28 mouse cellular contexts compared by ENCODE assay signal in the genomic region with DNA sequence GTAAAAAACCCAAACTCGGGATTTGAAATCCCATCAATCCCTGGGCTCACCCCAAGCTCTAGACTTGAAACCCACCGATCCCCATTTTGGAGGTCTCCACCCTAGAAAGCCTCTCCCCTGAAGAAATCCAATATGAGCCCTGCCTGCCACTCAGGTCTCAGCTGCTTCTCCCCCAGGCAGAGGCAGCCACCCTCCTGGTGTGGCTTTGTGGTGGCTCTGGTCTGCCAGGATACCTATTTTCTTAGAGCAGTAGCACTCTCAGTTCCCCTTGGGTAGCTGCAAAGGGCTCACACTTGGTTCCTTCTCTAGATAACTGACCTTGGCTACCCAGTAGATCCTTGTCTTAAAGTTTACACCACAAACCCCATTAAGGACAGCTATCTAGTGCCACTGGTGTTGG. TPM values are rescaled to one million over a fixed set of nuclear protein-coding genes. Genes with fewer than 3 reads are reported as not detected.
DNase-seq lines count a peak whose midpoint lies in the region; ATAC-seq and TF ChIP-seq lines count a peak whose summit lies in the region.
"Had no signal": no experiment of that assay in that cellular context is flagged by ENCODE, and none has a peak within 500 bp of the region (broad histone marks: within the 10 kb centered on the region; RNA-seq: fewer than 3 reads in every experiment).

No protein-coding gene starts in this region.

- TF ChIP-seq POLR2A in CH12.LX (IDR thresholded peaks at IDR 0.05; ENCODE audit: low read depth, low read length) = no peak

- DNase-seq in CH12.LX (ENCODE audit: extremely low read depth) = peak; percentile 56
- no peak for DNase-seq in liver, embryonic 13.5 days
- peak; percentile 37 for DNase-seq in splenic B cell, adult 2 months (ENCODE audit: low read depth, low spot score)
- no peak for DNase-seq in heart, postnatal 25 days (ENCODE audit: low spot score)
- no peak for DNase-seq in Muller cell, postnatal 12 days (ENCODE audit: inconsistent ontology term)
- DNase-seq: adrenal gland, postnatal 14 days; cerebellum, adult 11 months; cerebellum, adult 9-11 months; heart, postnatal 10 days; layer of hippocampus, postnatal 36 days; lung, adult 18-20 months; lung, postnatal 10 days; retina, postnatal 1 day; right cerebral cortex, postnatal 14 days; thymus, postnatal 4 days had no signal

- no peak for TF ChIP-seq CTCF in CH12.LX (conservative IDR thresholded peaks at IDR 0.05 in 1 of 2, IDR thresholded peaks at IDR 0.05 in 1 of 2; ENCODE audit: low read depth in 2 of 2, low read length in 2 of 2)

- ATAC-seq in common myeloid progenitor, adult 5-6 weeks (replicated peaks; ENCODE audit: low read depth, poor library complexity, severe bottlenecking) = peak; percentile 88
- no peak for ATAC-seq in liver, embryonic 13.5 days (ENCODE audit: low read depth)
- ATAC-seq: forebrain, embryonic 16.5 days; hindbrain, embryonic 16.5 days; midbrain, embryonic 15.5 days had no signal

- H3K9me3 ChIP-seq in CH12.LX (replicated peaks; ENCODE audit: low read length) = peaks cover 9% of the 10 kb centered on the region
- H3K9me3 ChIP-seq in liver, embryonic 13.5 days (replicated peaks) = no peaks in the 10 kb centered on the region
- H3K9me3 ChIP-seq: G1E; kidney, embryonic 15.5 days; limb, embryonic 10.5 days; limb, embryonic 15.5 days; midbrain, embryonic 10.5 days; midbrain, embryonic 15.5 days; neural tube, embryonic 15.5 days had no signal

- no peaks in the 10 kb centered on the region for H3K79me2 ChIP-seq in CH12.LX (replicated peaks; ENCODE audit: control insufficient read depth, extremely low read depth, insufficient read depth, poor library complexity, severe bottlenecking)

- no peak; the same call in none of the 2 replicates for TF ChIP-seq RAD21 in CH12.LX (IDR thresholded peaks at IDR 0.05; ENCODE audit: low read depth, low read length)

- peak overlapping the region; percentile 29; the same call in 1 of the 2 replicates for H3K4me2 ChIP-seq in CH12.LX (ENCODE audit: insufficient read depth, low read depth, poor library complexity, severe bottlenecking)
- H3K4me2 ChIP-seq in liver, embryonic 13.5 days = no peak overlapping the region
- H3K4me2 ChIP-seq: heart, embryonic 13.5 days; kidney, embryonic 15.5 days; limb, embryonic 15.5 days; midbrain, embryonic 15.5 days; neural tube, embryonic 15.5 days had no signal

- WGBS in liver, embryonic 13.5 days (ENCODE audit: insufficient replicate concordance) = 61% methylated on average over 2 of the region's 2 CpGs

- H3K4me3 ChIP-seq in CH12.LX (replicated peaks in 1 of 3; ENCODE audit: low read depth in 2 of 3, low read length in 2 of 3, poor library complexity in 1 of 3) = no peak overlapping the region
- no peak overlapping the region for H3K4me3 ChIP-seq in liver, embryonic 13.5 days (replicated peaks)
- H3K4me3 ChIP-seq: erythroblast, embryonic 14.5 days; heart, embryonic 13.5 days; kidney, embryonic 15.5 days; limb, embryonic 10.5 days; limb, embryonic 15.5 days; midbrain, embryonic 10.5 days; midbrain, embryonic 15.5 days; neural tube, embryonic 15.5 days had no signal

- H3K9ac ChIP-seq in CH12.LX (ENCODE audit: insufficient read depth, low read depth) = no peak overlapping the region; the same call in 1 of the 2 replicates
- H3K9ac ChIP-seq in liver, embryonic 13.5 days = no peak overlapping the region
- H3K9ac ChIP-seq: heart, embryonic 13.5 days; kidney, embryonic 15.5 days; limb, embryonic 15.5 days; midbrain, embryonic 15.5 days; neural tube, embryonic 15.5 days had no signal

- in situ Hi-C loops in CH12.LX (cut with MboI; ENCODE audit: low pct_ligation_motif_present, low pct_unique_long_range_greater_than_20kb, low sequenced_read_pairs) = no loop called here

- no peaks in the 10 kb centered on the region for H3K27me3 ChIP-seq in CH12.LX (replicated peaks)
- H3K27me3 ChIP-seq in liver, embryonic 13.5 days = no peaks in the 10 kb centered on the region
- H3K27me3 ChIP-seq in splenic B cell, adult 2 months (ENCODE audit: control insufficient read depth, insufficient read depth, low read length, poor library complexity, severe bottlenecking) = no peaks in the 10 kb centered on the region
- H3K27me3 ChIP-seq: heart, embryonic 13.5 days; kidney, embryonic 15.5 days; limb, embryonic 15.5 days; midbrain, embryonic 15.5 days; neural tube, embryonic 15.5 days had no signal

- peak; percentile 82 for TF ChIP-seq EP300 in CH12.LX (IDR thresholded peaks at IDR 0.05; ENCODE audit: low read length)

- peaks cover 16 to 25% of the 10 kb centered on the region in 2 experiments for H3K4me1 ChIP-seq in CH12.LX (ENCODE audit: control insufficient read depth in 1 of 2, insufficient read depth in 2 of 2)
- peaks cover 29% of the 10 kb centered on the region for H3K4me1 ChIP-seq in liver, embryonic 13.5 days (replicated peaks)
- H3K4me1 ChIP-seq: heart, embryonic 13.5 days; kidney, embryonic 15.5 days; limb, embryonic 10.5 days; limb, embryonic 15.5 days; midbrain, embryonic 10.5 days; midbrain, embryonic 15.5 days; neural tube, embryonic 15.5 days had no signal

- dilution Hi-C loops in CH12.LX (cut with MboI; ENCODE audit: extremely low pct_ligation_motif_present, extremely low pct_unique_long_range_greater_than_20kb, low sequenced_read_pairs) = no loop called here

- no peaks in the 10 kb centered on the region for H3K36me3 ChIP-seq in CH12.LX (replicated peaks in 1 of 2; ENCODE audit: control insufficient read depth in 1 of 2, insufficient read depth in 1 of 2, low read length in 1 of 2)
- H3K36me3 ChIP-seq in liver, embryonic 13.5 days = no peaks in the 10 kb centered on the region
- H3K36me3 ChIP-seq in splenic B cell, adult 2 months (ENCODE audit: control insufficient read depth, insufficient read depth, low read length, poor library complexity, severe bottlenecking) = no peaks in the 10 kb centered on the region
- H3K36me3 ChIP-seq: G1E; heart, embryonic 13.5 days; kidney, embryonic 15.5 days; limb, embryonic 10.5 days; limb, embryonic 15.5 days; midbrain, embryonic 10.5 days; midbrain, embryonic 15.5 days; neural tube, embryonic 15.5 days had no signal

- intact Hi-C loops in heart, postnatal 25 days (cut with DNase I) = no loop called here

- H3K27ac ChIP-seq in CH12.LX (ENCODE audit: insufficient read depth, low read depth) = 0 out of 2 replicates have a peak overlapping the region, but pooled peaks have one; percentile 2
- peak overlapping the region; percentile 54; the same call in 1 of the 2 replicates for H3K27ac ChIP-seq in liver, embryonic 13.5 days
- H3K27ac ChIP-seq: heart, embryonic 13.5 days; kidney, embryonic 15.5 days; limb, embryonic 10.5 days; limb, embryonic 15.5 days; macrophage; midbrain, embryonic 10.5 days; midbrain, embryonic 15.5 days; neural tube, embryonic 15.5 days had no signal

TF ChIP-seq in CH12.LX, 34 proteins besides CTCF, POLR2A, EP300 and RAD21:
- TF ChIP-seq NRF1 (IDR thresholded peaks at IDR 0.05; ENCODE audit: low read depth, low read length) (no peak), NELFE (IDR thresholded peaks at IDR 0.05; ENCODE audit: low read depth, low read length) (no peak), ZC3H11A (IDR thresholded peaks at IDR 0.05; ENCODE audit: low read depth, low read length) (no peak), TCF12 (IDR thresholded peaks at IDR 0.05; ENCODE audit: low read depth, low read length) (peak; percentile 50), BHLHE40 (IDR thresholded peaks at IDR 0.05; ENCODE audit: low read depth, low read length) (no peak), UBTF (IDR thresholded peaks at IDR 0.05; ENCODE audit: low read depth, low read length) (no peak), MEF2A (IDR thresholded peaks at IDR 0.05; ENCODE audit: borderline replicate concordance, low read depth, low read length) (no peak), IRF4 (IDR thresholded peaks at IDR 0.05; ENCODE audit: low read depth, low read length) (peak; percentile 90), ZKSCAN1 (IDR thresholded peaks at IDR 0.05; ENCODE audit: borderline replicate concordance, low read depth, low read length) (no peak), PAX5 (IDR thresholded peaks at IDR 0.05; ENCODE audit: low read length) (no peak)

RNA-seq across cellular contexts. Expression of gene Atl2, which starts 31.2 kb away (rescaled TPM):
- total RNA-seq in CH12.LX (2012; rRNA removed) = 18.0 and 19.5 TPM in 2 replicates
- total RNA-seq in CH12.LX (2014; rRNA removed) = 43.3 and 49.2 TPM in 2 replicates
- polyA plus RNA-seq in CH12.LX (2012; ENCODE audit: insufficient read length, low read depth) = 32.4 and 37.1 TPM in 2 replicates
- total RNA-seq in common myeloid progenitor, adult 5-6 weeks (2017) = 49.3 and 71.2 TPM in 2 replicates
- polyA plus RNA-seq in liver, embryonic 13.5 days (2015; fragmentation: Nextera tagmentation; extraction: Ambion mirVana) = 31.7 and 40.2 TPM in 2 replicates
- 10 to 100 TPM; 27.8 to 34.0 TPM for total RNA-seq in heart, postnatal 25 days (2021)

Comparison
In these comparisons a context has a peak if more than half of its experiments do, and no peak if none do; other contexts are left out.
1. DNase-seq: peak in CH12.LX (single experiment) and splenic B cell, adult 2 months (single experiment); none in liver, embryonic 13.5 days (single experiment), heart, postnatal 25 days (single experiment) and Muller cell, postnatal 12 days (single experiment).